Mouse (Mus musculus): ENCODE data around the gene Fasn. TPM values are rescaled to one million over a fixed set of nuclear protein-coding genes. Genes with fewer than 3 reads are reported as not detected.

The Fasn gene
- polyA plus RNA-seq, 1 experiment, result 420 TPM

DNA sequence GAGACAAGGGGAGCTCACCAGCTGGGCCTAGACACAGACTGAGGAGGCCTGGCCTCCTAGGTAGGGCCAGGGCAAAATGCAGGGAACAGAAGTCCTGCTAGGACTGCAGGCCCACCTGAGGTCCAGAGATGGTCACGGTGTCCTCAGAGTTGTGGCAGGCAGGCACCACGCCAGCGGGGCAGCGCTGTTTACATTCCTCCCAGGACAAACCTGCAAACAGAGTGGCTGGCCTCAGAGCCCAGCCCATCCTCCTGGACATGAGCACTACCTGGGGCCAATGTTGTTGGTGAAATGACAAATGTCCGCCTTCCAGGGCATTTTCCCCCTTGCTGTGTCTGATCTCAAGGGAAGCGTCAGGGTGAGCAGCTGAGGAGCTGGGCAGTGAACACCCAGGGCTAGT is 7.0 kb downstream of the Fasn start:
- no peak for TF ChIP-seq GATA1 (IDR thresholded peaks at IDR 0.05; ENCODE audit: low read length)

DNA sequence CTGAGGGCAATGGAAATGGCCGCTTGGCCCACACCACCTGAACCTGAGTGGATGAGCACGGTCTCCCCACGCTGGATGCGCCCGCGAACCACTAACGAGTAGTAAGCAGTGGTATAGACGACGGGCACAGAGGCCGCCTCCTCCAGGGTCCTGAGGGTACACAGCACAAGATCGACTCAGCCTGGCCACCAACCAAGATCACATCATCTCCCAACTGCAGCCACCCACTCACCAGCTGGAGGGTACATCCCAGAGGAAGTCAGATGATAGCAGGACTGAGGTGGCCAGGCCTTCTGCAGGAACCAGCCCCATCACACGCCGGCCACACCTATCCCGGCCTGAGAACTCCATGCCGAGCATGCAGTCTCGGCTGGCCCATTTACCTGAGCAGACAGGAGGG is 12.3 kb downstream of the Fasn start:
- no peak for TF ChIP-seq GATA1 (IDR thresholded peaks at IDR 0.05; ENCODE audit: low read length)

DNA sequence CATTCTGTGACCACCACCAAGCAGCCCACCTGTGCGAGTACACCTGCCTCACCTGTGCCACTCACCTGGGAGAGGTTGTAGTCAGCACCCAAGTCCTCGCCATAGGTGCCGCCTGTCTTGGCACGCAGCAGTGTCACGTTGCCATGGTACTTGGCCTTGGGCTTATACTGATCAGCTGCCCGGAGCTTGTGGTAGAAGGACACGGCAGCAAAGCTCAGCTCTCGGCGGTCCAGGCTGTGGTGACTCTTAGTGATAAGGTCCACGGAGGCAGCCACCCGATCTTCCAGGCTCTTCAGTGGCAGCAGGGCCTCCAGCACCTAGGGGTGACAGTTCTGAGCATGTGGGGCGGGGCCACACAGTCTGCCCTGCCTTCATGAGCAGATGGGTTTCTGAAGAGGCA is 16.3 kb downstream of the Fasn start:
- no peak for TF ChIP-seq GATA1 (IDR thresholded peaks at IDR 0.05; ENCODE audit: low read length)

DNA sequence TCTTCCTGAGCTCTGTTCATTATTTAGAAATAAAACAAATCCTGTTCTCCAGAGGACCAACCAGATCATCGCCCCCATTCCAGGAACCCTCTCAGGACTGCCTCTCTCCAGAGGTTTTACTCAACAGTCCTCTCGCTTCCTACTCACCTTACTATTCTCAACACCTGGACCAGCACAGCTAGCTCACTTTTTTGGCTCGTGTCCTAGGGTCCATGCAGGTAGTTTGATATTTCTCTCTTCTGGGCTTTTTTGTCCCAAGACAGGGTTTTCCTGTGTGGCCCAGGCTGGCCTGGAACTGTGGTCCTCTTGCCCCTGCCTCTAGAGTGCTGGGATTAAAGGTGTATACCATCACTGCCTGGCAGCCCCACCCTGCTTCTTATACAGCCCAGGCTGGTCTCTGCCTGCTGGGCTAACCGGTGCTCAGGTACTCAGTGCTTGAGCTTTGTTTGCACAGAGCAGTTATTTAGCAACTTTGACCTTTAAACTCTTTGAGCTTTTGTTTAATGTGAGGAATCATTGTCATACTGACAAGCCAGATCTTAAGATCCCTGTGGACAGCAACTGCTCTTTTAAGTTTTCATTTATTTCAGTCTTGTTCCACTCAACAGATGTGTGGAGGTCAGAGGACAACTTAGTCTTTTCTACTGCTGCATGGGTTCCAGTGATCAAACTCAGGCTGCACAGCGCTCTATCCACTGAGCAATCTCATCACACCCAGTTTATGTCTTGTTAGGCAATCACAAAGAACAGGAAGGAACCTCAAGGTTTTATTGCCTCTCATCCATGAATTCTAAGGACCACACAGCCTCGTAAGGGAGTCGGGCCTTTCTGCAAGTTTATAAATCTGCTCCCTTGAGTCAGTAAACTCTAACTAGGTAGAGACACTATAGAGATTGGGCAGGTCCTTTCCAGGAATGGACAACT is 18.7 kb downstream of the Fasn start:
- no peak for TF ChIP-seq GATA1 (IDR thresholded peaks at IDR 0.05; ENCODE audit: low read length)

DNA sequence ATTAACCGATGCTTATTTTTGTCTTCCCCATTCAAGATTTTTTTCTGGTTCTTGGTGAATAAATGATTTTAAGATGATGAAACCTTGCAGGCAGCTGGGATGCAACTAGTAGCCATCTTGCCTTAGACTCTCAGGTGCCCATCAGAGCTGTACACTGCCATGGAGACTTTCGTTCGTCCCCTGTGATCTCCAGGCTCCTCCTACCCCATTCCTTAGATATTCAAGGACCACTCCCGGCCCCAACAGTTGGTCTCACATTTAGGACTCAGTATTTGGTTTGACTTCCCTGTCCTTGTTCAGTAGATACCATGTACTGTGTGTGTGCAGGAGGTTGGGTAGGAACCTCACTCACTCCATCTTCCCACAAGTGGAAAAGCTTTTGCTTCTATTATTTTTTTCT is 19.6 kb downstream of the Fasn start:
- TF ChIP-seq GATA1 (IDR thresholded peaks at IDR 0.05; ENCODE audit: low read length), result no peak

DNA sequence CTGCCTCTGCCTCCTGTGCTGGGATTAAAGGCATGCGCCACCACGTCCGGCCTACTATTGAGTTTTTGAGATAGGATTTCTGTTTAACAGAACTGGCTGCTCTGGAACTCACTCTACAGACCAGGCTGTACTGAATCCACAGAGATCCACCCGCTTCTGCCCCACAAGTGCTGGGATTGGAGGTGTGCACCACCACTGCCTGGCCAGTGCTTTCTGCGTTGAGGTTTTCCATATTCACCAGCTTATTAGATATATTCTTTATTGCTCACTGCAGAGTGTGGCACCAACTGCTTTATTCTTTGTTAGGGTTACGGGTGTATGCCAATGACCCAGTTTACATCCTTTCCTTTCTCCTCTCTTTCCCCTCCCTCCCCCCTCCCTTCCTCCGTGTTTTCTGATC is 20.1 kb downstream of the Fasn start:
- no peak for TF ChIP-seq GATA1 (IDR thresholded peaks at IDR 0.05; ENCODE audit: low read length)

DNA sequence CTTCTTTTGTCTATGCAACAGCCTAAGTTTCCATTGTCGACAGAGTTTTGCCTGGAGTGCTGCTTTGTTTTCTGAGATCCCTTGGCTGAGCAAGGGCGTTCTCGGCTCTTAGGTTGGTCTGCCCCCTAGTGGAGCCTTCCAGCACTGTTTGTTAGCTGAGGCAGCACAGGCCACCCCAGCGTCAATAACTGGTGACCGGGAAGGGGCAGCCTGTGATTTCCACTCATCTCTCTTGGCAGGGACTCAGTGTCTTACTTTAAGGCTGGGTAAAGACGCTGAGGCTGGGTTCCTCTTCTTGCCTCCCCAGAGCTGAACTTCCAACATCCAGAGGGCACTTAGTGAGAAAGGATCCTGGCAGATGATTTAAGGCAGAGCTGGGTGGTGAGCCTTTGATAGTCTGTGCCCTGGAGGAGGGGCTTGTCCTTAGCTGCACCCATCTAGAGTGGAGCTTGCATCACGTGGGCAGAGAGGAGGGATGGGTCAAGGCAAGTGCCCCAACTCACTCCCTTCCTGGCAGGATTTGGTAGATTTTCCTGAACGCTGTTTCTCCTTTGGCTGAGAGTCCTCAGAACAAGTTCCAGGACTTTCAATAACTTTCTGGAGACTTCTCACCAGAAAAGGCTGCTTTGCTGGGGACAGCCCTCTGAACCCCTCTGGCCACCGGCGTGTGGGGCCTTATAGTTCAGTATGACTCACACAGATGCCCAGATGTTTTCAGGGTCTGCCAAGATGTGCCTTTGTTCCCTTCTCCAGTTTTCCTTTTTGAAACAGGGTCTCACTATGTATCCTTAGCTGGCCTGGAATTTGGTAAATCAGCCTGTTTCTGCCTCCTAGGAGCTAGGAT is 24.1 kb downstream of the Fasn start:
- no peak for TF ChIP-seq GATA1 (IDR thresholded peaks at IDR 0.05; ENCODE audit: low read length)

DNA sequence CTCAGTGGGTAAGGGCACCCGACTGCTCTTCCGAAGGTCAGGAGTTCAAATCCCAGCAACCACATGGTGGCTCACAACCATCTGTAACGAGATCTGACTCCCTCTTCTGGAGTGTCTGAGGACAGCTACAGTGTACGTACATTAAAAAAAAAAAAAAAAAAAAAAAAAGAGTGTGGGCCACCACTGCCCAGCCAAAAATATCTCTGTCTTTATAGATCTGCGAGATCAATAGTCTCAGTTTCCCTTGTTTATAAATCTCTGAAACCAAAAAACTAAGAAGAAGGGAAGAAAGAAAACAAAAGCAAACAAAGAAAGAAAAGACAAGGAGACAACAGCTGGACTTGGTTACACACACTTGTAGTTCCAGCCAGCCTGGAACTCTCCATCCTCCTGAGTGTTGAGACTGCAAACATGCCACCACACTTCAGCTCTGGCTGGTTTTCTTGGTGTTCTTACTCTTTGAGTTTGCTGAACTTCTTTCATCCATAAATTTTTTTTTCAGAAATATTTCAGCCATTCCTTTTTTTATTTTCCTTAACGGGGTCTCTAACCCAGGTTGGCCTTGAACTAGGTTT is 24.9 kb downstream of the Fasn start:
- TF ChIP-seq GATA1 (IDR thresholded peaks at IDR 0.05; ENCODE audit: low read length), result no peak

DNA sequence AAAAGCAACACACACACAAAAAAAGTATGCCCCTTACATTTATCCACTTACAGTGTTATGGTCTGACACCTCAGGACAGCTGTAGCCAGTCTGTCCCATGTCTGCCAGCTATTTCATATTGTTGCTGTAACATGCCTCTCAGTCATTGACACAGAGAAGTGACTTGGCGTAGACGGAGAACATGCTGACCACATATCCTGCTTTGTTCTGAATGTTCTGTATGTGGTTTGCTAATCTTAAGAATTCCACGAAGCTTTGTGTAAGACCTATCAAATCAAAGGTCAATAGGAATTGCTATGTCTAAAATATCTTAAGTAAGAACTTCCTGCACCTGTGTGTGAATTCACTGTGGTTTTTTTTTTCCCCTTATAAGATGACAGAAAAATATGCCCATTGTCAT is 26.1 kb downstream of the Fasn start:
- no peak for TF ChIP-seq GATA1 (IDR thresholded peaks at IDR 0.05; ENCODE audit: low read length)

DNA sequence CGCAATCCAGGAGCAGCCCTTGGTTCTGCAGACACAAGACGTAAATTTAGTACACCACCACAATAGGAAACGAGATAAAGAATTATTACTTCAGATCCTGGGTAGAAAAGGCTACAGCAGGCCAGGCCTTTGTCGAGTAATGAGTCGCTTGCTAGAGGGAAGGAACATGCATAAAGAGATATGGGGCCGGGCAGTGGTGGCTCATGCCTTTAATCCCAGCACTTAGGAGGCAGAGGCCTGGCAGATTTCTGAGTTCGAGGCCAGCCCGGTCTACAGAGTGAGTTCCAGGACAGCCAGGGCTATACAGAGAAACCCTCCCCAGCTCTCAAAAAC is 27.8 kb downstream of the Fasn start:
- no peak for TF ChIP-seq GATA1 (IDR thresholded peaks at IDR 0.05; ENCODE audit: low read length)

DNA sequence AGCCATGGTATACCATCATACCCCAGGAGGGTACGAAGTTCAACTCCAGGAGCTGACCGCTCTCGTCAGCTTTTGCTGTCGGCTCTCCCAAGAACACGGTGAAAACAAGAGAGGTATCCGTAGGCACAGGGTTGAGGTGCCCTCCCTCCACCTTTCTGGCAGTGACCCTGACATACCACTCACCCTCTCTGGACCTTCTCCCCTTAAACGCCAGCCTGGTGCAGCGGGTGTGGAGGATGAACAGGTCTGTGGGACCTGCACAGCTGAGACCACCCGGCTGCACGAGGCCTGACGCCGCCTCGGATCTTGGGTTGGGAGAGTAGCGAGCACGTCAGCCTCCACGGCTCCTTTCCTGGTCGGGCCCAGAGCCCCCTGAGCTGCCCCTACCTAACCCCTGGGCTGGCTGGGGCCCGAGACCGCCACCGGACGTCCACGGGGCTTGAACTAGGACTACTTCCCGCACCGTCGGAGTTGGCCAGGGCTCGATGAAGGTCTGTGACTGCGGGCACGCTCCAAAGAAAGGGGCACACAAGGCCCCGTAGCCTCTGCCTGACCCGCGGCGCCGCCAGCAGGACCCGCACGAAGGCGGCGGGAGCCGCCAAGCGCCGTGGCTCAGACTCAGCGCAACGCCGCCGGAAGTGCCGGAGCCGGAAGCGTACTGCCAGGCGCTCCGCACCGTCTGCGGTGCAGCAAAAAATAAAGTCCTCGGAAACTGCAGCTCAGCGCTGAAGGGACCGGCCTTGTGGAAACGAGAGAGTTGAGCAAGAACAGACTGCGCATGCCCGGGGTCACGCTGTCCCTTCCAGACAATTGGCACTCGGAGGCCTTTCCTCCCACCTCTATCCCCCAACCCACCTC is 28.4 kb downstream of the Fasn start, which contains the start of gene Dus1l:
Dus1l (minus strand) TSS at position 648 of the 858 bp plus-strand sequence.
- TF ChIP-seq GATA1 (IDR thresholded peaks at IDR 0.05; ENCODE audit: low read length), result no peak

DNA sequence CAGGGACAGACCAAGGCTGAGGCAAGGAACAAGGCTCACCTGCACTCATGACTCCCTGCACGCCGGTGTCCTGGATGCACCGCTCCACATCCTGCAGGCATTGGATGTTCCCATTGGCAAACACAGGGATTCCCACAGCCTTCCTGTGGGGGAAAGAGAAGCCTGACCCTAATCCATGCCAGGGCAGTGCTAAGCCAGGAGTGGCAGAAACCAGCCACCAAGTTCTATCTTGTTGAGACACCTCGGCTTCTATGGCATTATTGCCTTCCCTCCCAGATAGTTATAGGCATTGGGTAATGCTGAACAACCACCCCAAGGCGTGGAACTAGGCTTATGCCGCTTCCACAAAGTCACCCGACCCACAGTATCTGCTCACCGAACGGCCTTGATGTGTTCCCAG is 31.7 kb downstream of the Fasn start:
- TF ChIP-seq GATA1 (IDR thresholded peaks at IDR 0.05; ENCODE audit: low read length), result no peak

DNA sequence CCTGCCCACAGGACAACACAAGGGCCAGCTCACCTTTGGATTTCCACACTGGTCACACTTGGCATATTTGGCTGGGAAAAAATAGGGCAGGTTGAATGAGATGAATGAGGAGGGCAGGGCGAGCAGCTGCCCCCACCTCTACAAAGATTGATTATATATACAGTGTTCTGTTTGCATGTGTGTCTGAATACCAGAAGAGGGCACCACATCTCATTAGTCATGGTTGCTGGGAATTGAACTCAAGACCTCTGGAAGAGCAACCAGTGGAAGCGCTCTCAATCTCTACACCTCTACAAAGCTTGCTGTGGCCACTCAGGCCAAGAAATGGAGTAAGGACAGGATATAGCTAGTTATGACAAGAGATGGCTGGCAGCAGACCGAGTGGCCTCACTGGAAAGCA is 34.5 kb downstream of the Fasn start:
- no peak for TF ChIP-seq GATA1 (IDR thresholded peaks at IDR 0.05; ENCODE audit: low read length)

DNA sequence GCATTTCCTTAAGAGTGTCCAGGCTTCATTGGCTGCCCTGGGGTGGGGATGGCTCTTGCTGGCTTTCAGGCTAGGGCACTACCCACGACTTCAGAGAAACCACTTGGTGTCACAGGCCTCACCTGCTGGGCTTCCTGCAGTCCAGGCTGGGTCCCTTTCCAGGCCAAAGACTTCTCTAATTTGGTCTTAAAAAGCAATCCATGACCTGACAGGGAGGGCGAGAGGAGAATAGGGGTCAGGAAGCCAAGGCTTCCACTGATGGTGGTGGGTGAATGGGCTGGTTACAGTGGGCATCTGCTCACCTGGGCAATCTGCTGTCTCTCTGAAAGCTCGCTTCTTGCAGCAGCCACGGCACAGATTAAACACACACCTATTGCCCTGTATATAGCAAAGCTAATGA is 35.0 kb downstream of the Fasn start:
- TF ChIP-seq GATA1 (IDR thresholded peaks at IDR 0.05; ENCODE audit: low read length), result no peak

DNA sequence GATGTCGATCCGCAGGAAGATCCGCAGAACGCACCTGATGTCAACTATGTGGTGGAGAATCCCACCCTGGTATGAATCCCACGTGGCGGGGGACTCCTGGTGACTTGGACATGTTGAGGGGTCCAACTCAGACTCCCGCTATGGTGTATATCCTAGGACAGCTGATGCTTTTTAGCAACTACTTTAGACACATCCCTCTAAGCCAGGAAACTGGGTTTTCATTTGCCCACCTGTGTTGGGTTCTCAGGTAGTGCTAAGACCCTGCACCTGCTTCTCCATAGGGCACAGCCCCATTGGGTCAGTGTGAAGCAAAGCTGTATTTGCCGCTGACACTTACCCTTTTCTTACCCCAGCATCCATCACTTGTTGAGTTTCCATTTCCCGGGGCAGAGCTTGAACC is 39.2 kb downstream of the Fasn start:
- no peak for TF ChIP-seq GATA1 (IDR thresholded peaks at IDR 0.05; ENCODE audit: low read length)
